Mouse (Mus musculus) urinary bladder, postnatal 25 days (tissue): ENCODE measurements around the gene Pif1.

ENCODE experiments used
- DNase-seq: peaks from one replicate; pipeline ENCODE4 v3.0.0; 2022; ENCODE audit warnings: low spot score

Gene Pif1

GRCm38 (mm10) chr9:65561016-65561415 lies 25.9 kb upstream of the Pif1 start:
- no peak for DNase-seq

GRCm38 (mm10) chr9:65562081-65562506 lies 24.9 kb upstream of the Pif1 start:
- no peak for DNase-seq

- no peak for DNase-seq
Observed at GRCm38 (mm10) chr9:65563073-65563472, 23.9 kb upstream of the Pif1 start.

- no peak for DNase-seq
Observed at GRCm38 (mm10) chr9:65564698-65565097, 22.3 kb upstream of the Pif1 start.

GRCm38 (mm10) chr9:65568787-65569186 lies 18.2 kb upstream of the Pif1 start:
- DNase-seq: no peak

GRCm38 (mm10) chr9:65569491-65569971 lies 17.4 kb upstream of the Pif1 start:
- DNase-seq: no peak

GRCm38 (mm10) chr9:65572837-65573236 lies 14.1 kb upstream of the Pif1 start:
- no peak for DNase-seq

- DNase-seq: no peak
Observed at GRCm38 (mm10) chr9:65574513-65575392, 12.2 kb upstream of the Pif1 start.

- no peak for DNase-seq
Observed at GRCm38 (mm10) chr9:65575393-65576196, 11.4 kb upstream of the Pif1 start.

GRCm38 (mm10) chr9:65576861-65577510 lies 10.0 kb upstream of the Pif1 start:
- peak; percentile 57 for DNase-seq

GRCm38 (mm10) chr9:65577511-65578196 lies 9.3 kb upstream of the Pif1 start:
- no peak for DNase-seq

GRCm38 (mm10) chr9:65578801-65579249 lies 8.1 kb upstream of the Pif1 start:
- DNase-seq: no peak

GRCm38 (mm10) chr9:65579781-65580371 lies 7.1 kb upstream of the Pif1 start, which contains the start of gene Plekho2:
Gene Plekho2, minus strand, starts transcription at chr9:65580040.
- DNase-seq: peak; percentile 83

GRCm38 (mm10) chr9:65580401-65581256 lies 6.3 kb upstream of the Pif1 start:
- peak; percentile 75 for DNase-seq

GRCm38 (mm10) chr9:65583045-65583444 lies 3.9 kb upstream of the Pif1 start:
- no peak for DNase-seq

- DNase-seq: no peak
Observed at GRCm38 (mm10) chr9:65587270-65587572, 261 bp downstream of the Pif1 start.

GRCm38 (mm10) chr9:65587573-65588358 lies 806 bp downstream of the Pif1 start:
- DNase-seq: no peak

GRCm38 (mm10) chr9:65589091-65589490 lies 2.1 kb downstream of the Pif1 start:
- no peak for DNase-seq

- no peak for DNase-seq
Observed at GRCm38 (mm10) chr9:65592721-65593120, 5.8 kb downstream of the Pif1 start.

- no peak for DNase-seq
Observed at GRCm38 (mm10) chr9:65593596-65593995, 6.6 kb downstream of the Pif1 start.
